Mouse (Mus musculus) limb, embryonic 11.5 days (tissue): Measurements from ENCODE around the gene Wdr89. TPM values are rescaled to one million over a fixed set of nuclear protein-coding genes. Genes with fewer than 3 reads are reported as not detected.

Experiments
- ATAC-seq: fragments of 200-750 bp; cut with Nextera tagmentation; 2 replicates; pipeline ENCODE4 v1.8.0; 2017; ENCODE audit warnings: low read depth; ENCODE audit not compliant: insufficient number of reproducible peaks, low FRiP score, low TSS enrichment
- DNase-seq: peaks from one replicate; pipeline ENCODE4 v3.0.0-alpha.2; 2015; ENCODE audit warnings: low spot score
- H3K27ac ChIP-seq: fragments of 300-500 bp; sonication (generic); replicated peaks from 2 replicates; pipeline ENCODE4 v1.5.1; 2014; ENCODE audit warnings: low read depth, mild to moderate bottlenecking, low read length
- H3K27me3 ChIP-seq: fragments of 300-500 bp; sonication (generic); 2 replicates; pipeline ENCODE4 v1.6.1; 2014; ENCODE audit warnings: mild to moderate bottlenecking, low read length, mixed read lengths; ENCODE audit not compliant: control insufficient read depth, insufficient read depth
- H3K36me3 ChIP-seq: fragments of 300-500 bp; sonication (generic); 2 replicates; pipeline ENCODE4 v1.6.1; 2014; ENCODE audit warnings: mild to moderate bottlenecking, low read length, moderate library complexity, mixed read lengths; ENCODE audit not compliant: control insufficient read depth, insufficient read depth
- H3K4me1 ChIP-seq: fragments of 300-500 bp; sonication (generic); 2 replicates; pipeline ENCODE4 v1.6.1; 2014; ENCODE audit warnings: low read length, mixed read lengths; ENCODE audit not compliant: control insufficient read depth, insufficient read depth
- H3K4me2 ChIP-seq: fragments of 300-500 bp; sonication (generic); 2 replicates; pipeline ENCODE4 v1.6.1; 2014; ENCODE audit warnings: low read depth, mild to moderate bottlenecking, moderate library complexity; ENCODE audit not compliant: severe bottlenecking
- H3K4me3 ChIP-seq: fragments of 300-500 bp; sonication (generic); 2 replicates; pipeline ENCODE4 v1.5.1; 2014; ENCODE audit warnings: low read depth, low read length
- H3K9ac ChIP-seq: fragments of 300-500 bp; sonication (generic); 2 replicates; pipeline ENCODE4 v1.6.1; 2014; ENCODE audit warnings: mild to moderate bottlenecking, low read length
- H3K9me3 ChIP-seq: fragments of 300-500 bp; sonication (generic); 2 replicates; pipeline ENCODE4 v1.6.1; 2016; ENCODE audit warnings: low read length; ENCODE audit not compliant: control insufficient read depth
- WGBS: fragments of 180-500 bp; shearing (Covaris S2); extraction: QIAGEN DNeasy Blood & Tissue Kit; methylation state at CpG from one replicate; pipeline ENCODE4 v1.1.7; 2014; 5-methylcytosine and 5-hydroxymethylcytosine counted together
- polyA plus RNA-seq: library from polyadenylated mRNA; unstranded; fragments of >200 nt; fragmentation: Nextera tagmentation; extraction: Ambion mirVana; gene quantifications from 2 replicates; pipeline ENCODE4 v1.2.1, GENCODE M21; 2014

Wdr89 gene
- polyA plus RNA-seq, 1 experiment from 2014 or later, result 14.4 TPM

- no peaks in the 10 kb centered on the region for H3K9me3 ChIP-seq
- H3K36me3 ChIP-seq, result no peaks in the 10 kb centered on the region
- H3K4me1 ChIP-seq, result no peaks in the 10 kb centered on the region
- DNase-seq (no peak), ATAC-seq (no peak)
- WGBS, result 83% methylated on average over 4 of the region's 4 CpGs
- H3K4me2 ChIP-seq, result no peak overlapping the region
- H3K4me3 ChIP-seq, result no peak overlapping the region
- H3K9ac ChIP-seq, result no peak overlapping the region
- no peak overlapping the region for H3K27ac ChIP-seq
- no peaks in the 10 kb centered on the region for H3K27me3 ChIP-seq
Measured at GRCm38 (mm10) chr12:75681101-75681500, 11.8 kb upstream of the Wdr89 start.

GRCm38 (mm10) chr12:75678393-75678792, 9.1 kb upstream of the Wdr89 start:
- no peaks in the 10 kb centered on the region for H3K9me3 ChIP-seq
- WGBS, result 92% methylated on average over 4 of the region's 4 CpGs
- no peak overlapping the region for H3K9ac ChIP-seq
- H3K4me3 ChIP-seq, result no peak overlapping the region
- H3K4me1 ChIP-seq, result no peaks in the 10 kb centered on the region
- H3K27me3 ChIP-seq, result no peaks in the 10 kb centered on the region
- H3K36me3 ChIP-seq, result no peaks in the 10 kb centered on the region
- DNase-seq (no peak), ATAC-seq (no peak)
- H3K4me2 ChIP-seq, result no peak overlapping the region
- no peak overlapping the region for H3K27ac ChIP-seq

- Histone ChIP-seq H3K27me3 (no peaks in the 10 kb centered on the region), H3K27ac (no peak overlapping the region), H3K9ac (no peak overlapping the region), H3K4me2 (no peak overlapping the region), H3K36me3 (no peaks in the 10 kb centered on the region), H3K9me3 (no peaks in the 10 kb centered on the region), H3K4me1 (peaks cover 4% of the 10 kb centered on the region; the same call in 1 of the 2 replicates), H3K4me3 (no peak overlapping the region)
- WGBS, result 93% methylated on average over 4 of the region's 4 CpGs
- ATAC-seq (no peak), DNase-seq (no peak)
Measured at GRCm38 (mm10) chr12:75672630-75673029, 3.3 kb upstream of the Wdr89 start.

GRCm38 (mm10) chr12:75671759-75672315, 2.5 kb upstream of the Wdr89 start:
- no peak overlapping the region for H3K4me2 ChIP-seq
- 61% methylated on average over 3 of the region's 3 CpGs for WGBS
- no peak overlapping the region for H3K27ac ChIP-seq
- H3K4me1 ChIP-seq, result peaks cover 4% of the 10 kb centered on the region; the same call in 1 of the 2 replicates
- no peak overlapping the region for H3K9ac ChIP-seq
- ATAC-seq (no peak), DNase-seq (no peak)
- H3K9me3 ChIP-seq, result no peaks in the 10 kb centered on the region
- H3K4me3 ChIP-seq, result no peak overlapping the region
- H3K36me3 ChIP-seq, result no peaks in the 10 kb centered on the region
- no peaks in the 10 kb centered on the region for H3K27me3 ChIP-seq

GRCm38 (mm10) chr12:75670611-75671010, 1.3 kb upstream of the Wdr89 start:
- no peaks in the 10 kb centered on the region for H3K36me3 ChIP-seq
- no peak overlapping the region for H3K9ac ChIP-seq
- H3K27ac ChIP-seq, result no peak overlapping the region
- no peaks in the 10 kb centered on the region for H3K27me3 ChIP-seq
- DNase-seq (no peak), ATAC-seq (no peak)
- H3K4me1 ChIP-seq, result peaks cover 4% of the 10 kb centered on the region; the same call in 1 of the 2 replicates
- peak overlapping the region; percentile 57 for H3K4me2 ChIP-seq
- no peaks in the 10 kb centered on the region for H3K9me3 ChIP-seq
- H3K4me3 ChIP-seq, result peak overlapping the region; percentile 55
- 92% methylated on average over 6 of the region's 6 CpGs for WGBS

- ATAC-seq, result peak; percentile 14
- H3K27ac ChIP-seq, result peak overlapping the region; percentile 77
- H3K36me3 ChIP-seq, result no peaks in the 10 kb centered on the region
- H3K4me2 ChIP-seq, result peak overlapping the region; percentile 77
- peaks cover 4% of the 10 kb centered on the region; the same call in 1 of the 2 replicates for H3K4me1 ChIP-seq
- DNase-seq, result no peak
- no peaks in the 10 kb centered on the region for H3K27me3 ChIP-seq
- 2% methylated on average over 9 of the region's 9 CpGs for WGBS
- peak overlapping the region; percentile 68 for H3K4me3 ChIP-seq
- peak overlapping the region; percentile 88 for H3K9ac ChIP-seq
- H3K9me3 ChIP-seq, result no peaks in the 10 kb centered on the region
Measured at GRCm38 (mm10) chr12:75668916-75669257, 450 bp downstream of the Wdr89 start.

- no peaks in the 10 kb centered on the region for H3K9me3 ChIP-seq
- peaks cover 8% of the 10 kb centered on the region; the same call in 1 of the 2 replicates for H3K4me1 ChIP-seq
- no peaks in the 10 kb centered on the region for H3K27me3 ChIP-seq
- DNase-seq, result no peak
- WGBS, result 91% methylated on average over 2 of the region's 2 CpGs
- no peaks in the 10 kb centered on the region for H3K36me3 ChIP-seq
- no peak overlapping the region for H3K4me3 ChIP-seq
- no peak overlapping the region for H3K9ac ChIP-seq
- ATAC-seq, result no peak
- no peak overlapping the region for H3K4me2 ChIP-seq
- H3K27ac ChIP-seq, result no peak overlapping the region
Measured at GRCm38 (mm10) chr12:75668221-75668620, 1.1 kb downstream of the Wdr89 start.

GRCm38 (mm10) chr12:75666939-75667338, 2.4 kb downstream of the Wdr89 start:
- Histone ChIP-seq H3K4me3 (no peak overlapping the region), H3K4me2 (no peak overlapping the region), H3K36me3 (no peaks in the 10 kb centered on the region), H3K27ac (no peak overlapping the region), H3K9me3 (no peaks in the 10 kb centered on the region), H3K9ac (no peak overlapping the region), H3K27me3 (no peaks in the 10 kb centered on the region), H3K4me1 (peaks cover 8% of the 10 kb centered on the region; the same call in 1 of the 2 replicates)
- no peak for ATAC-seq
- no peak for DNase-seq

GRCm38 (mm10) chr12:75664516-75664810, 4.9 kb downstream of the Wdr89 start:
- H3K4me2 ChIP-seq, result no peak overlapping the region
- H3K27ac ChIP-seq, result no peak overlapping the region
- H3K9me3 ChIP-seq, result no peaks in the 10 kb centered on the region
- ATAC-seq (no peak), DNase-seq (no peak)
- H3K4me3 ChIP-seq, result no peak overlapping the region
- no peaks in the 10 kb centered on the region for H3K27me3 ChIP-seq
- H3K9ac ChIP-seq, result no peak overlapping the region
- peaks cover 3% of the 10 kb centered on the region; the same call in 1 of the 2 replicates for H3K4me1 ChIP-seq
- WGBS, result 27% methylated on average over 6 of the region's 6 CpGs
- no peaks in the 10 kb centered on the region for H3K36me3 ChIP-seq
